Mouse (Mus musculus) left cerebral cortex, postnatal 36 days (tissue): ENCODE results near the gene Il17ra. TPM values are rescaled to one million over a fixed set of nuclear protein-coding genes. Genes with fewer than 3 reads are reported as not detected.

Experiments used
- DNase-seq, 2 experiments: peaks; one replicate each; pipeline ENCODE4 v3.0.0; 2021 to 2022; ENCODE audit warnings: low spot score in 2 of 2, mixed read lengths in 1 of 2
- intact Hi-C: fragments of 180-260 bp; cut with DNase I; formaldehyde crosslinking; loops from one replicate; pipeline ENCODE4 v1.15.1; 2025
- total RNA-seq, 2 experiments: library from RNA; stranded (reverse); gene quantifications; 2 replicates each; pipeline ENCODE4 v1.2.3; 2021

The Il17ra gene
- total RNA-seq, 2 experiments from 2014 or later, result 14.6 to 16.8 TPM

GRCm38 (mm10) chr6:120469268-120469667 is 6.2 kb downstream of the Il17ra start:
- no peak for DNase-seq
- intact Hi-C loops, result no loop called here

DNA sequence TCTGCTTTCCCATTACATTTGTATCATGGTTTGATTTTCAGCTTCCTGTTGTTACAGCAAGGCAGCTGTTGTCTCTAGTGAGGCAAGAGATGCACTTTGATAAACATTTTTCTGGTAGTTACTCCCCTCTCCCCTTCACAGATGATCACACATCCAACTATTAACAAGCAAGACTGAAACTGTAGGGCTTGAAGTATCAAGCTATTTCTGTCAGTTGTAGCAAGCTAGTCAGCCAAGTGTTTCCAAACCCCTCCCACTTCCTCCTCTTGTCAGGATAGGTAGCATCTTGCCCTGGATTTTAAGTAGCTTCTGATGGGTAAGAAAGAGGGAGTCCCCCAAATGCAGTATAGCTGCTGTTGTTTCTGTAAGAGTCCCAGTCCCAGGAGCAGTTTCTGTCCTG is 6.7 kb downstream of the Il17ra start:
- DNase-seq, result no peak
- intact Hi-C loops, result no loop called here

- no peak for DNase-seq
- intact Hi-C loops, result no loop called here
Observed at GRCm38 (mm10) chr6:120470666-120471065, 7.6 kb downstream of the Il17ra start.

DNA sequence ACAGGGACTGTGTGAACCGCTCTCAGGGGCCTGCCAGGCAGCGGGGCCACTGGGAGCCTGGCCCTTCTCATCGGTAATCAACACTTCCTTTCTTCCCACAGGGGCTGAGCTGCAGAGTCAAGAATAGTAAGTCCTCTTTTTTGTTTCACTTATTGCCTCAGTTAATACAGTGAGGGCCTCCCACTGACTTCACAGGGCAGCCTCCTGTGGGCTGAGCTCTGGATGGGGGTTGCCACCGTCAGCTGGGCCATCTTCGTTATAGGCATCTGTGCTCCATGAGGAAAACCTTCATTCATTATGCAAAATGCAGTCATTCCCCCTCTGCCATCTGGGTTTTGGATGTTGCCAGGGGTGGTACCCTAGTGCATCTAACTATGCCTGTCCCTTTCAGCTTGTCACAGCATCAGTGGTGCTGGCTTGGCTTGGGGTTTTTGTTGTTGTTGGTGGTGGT is 9.0 kb downstream of the Il17ra start:
- intact Hi-C loops, result no loop called here
- no peak for DNase-seq

DNA sequence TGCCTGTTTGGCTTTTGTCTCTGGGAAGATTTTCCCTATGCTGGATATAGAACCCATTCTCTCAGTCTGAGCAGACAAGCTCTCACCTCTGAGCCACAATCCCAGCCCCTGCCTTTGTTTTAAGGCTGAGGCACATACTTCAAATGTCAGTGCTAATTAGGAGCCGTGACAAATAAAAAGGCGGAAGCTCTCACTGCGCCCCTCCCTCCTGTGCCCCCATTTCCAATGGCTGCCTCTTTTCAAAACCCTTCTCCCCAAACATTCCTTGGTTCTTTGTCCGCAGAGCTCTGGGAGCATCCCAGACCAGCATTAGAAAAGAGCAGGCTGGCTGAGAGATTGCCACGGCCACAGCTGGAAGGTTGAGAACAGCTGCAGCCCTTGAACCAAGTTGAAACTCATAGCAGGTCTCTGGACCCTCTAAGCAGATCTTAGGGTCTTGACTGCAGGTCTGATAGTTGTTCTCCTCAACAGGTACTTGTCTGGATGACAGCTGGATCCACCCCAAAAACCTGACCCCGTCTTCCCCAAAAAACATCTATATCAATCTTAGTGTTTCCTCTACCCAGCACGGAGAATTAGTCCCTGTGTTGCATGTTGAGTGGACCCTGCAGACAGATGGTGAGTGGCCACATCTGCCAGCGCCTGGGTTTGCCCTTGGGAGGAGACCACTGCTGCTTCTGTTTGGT is 9.6 kb downstream of the Il17ra start:
- intact Hi-C loops, result no loop called here
- DNase-seq, result no peak

GRCm38 (mm10) chr6:120473427-120473826 is 10.4 kb downstream of the Il17ra start:
- intact Hi-C loops, result no loop called here
- DNase-seq, result no peak

DNA sequence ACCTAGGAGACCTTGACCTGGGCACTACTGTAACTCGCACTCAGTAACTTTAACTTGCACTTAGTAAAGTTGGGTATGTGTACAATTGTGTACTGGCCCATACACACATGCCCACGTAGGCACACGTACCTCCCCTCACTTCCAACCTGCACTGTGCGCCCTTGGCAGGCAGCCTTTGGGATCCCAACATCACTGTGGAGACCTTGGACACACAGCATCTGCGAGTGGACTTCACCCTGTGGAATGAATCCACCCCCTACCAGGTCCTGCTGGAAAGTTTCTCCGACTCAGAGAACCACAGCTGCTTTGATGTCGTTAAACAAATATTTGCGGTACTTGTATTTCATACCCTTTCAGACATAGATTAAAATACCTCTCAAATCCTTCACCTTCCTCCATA is 12.2 kb downstream of the Il17ra start:
- DNase-seq, result no peak
- intact Hi-C loops, result no loop called here

DNA sequence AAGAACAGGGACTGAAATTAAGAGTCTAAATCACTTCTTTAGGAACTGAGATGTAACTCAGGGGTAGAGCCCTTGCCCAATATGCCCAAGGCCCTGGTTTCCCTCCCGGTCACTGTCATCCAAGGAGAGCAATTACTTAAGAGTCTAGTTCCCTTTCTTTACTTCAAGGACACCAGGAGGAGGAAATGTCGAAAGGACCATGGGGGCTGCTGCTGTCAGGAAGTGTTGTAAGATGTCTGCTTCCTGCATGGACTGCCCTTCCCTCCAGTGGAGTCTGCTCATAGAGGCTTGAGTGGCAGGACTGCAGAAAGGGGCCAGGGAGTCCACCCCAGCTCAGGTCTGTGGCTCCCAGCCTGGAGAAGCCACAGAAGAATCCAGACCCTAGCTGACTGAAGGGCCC is 16.3 kb downstream of the Il17ra start:
- DNase-seq, result no peak
- intact Hi-C loops, result no loop called here

- DNase-seq, result peak; percentile 67 to 70
- intact Hi-C loops, result loop anchor here (5.0 kb wide), 1 partner anchor 38 kb away; no protein-coding TSS in a partner anchor
Observed at GRCm38 (mm10) chr6:120480361-120480760, 17.3 kb downstream of the Il17ra start.

GRCm38 (mm10) chr6:120481538-120481937 is 18.5 kb downstream of the Il17ra start:
- intact Hi-C loops, result loop anchor here (5.0 kb wide), 1 partner anchor 39 kb away; no protein-coding TSS in a partner anchor
- DNase-seq, result no peak

GRCm38 (mm10) chr6:120482021-120482420 is 19.0 kb downstream of the Il17ra start:
- DNase-seq, result no peak
- intact Hi-C loops, result loop anchor here (5.0 kb wide), 1 partner anchor 40 kb away; no protein-coding TSS in a partner anchor

- no peak for DNase-seq
- intact Hi-C loops, result loop anchor here (5.0 kb wide), 1 partner anchor 40 kb away; no protein-coding TSS in a partner anchor
Observed at GRCm38 (mm10) chr6:120482756-120483155, 19.7 kb downstream of the Il17ra start.

GRCm38 (mm10) chr6:120483211-120483626 is 20.2 kb downstream of the Il17ra start:
- intact Hi-C loops, result loop anchor here (5.0 kb wide), 1 partner anchor 41 kb away; no protein-coding TSS in a partner anchor
- peak; percentile 81 to 86 for DNase-seq

DNA sequence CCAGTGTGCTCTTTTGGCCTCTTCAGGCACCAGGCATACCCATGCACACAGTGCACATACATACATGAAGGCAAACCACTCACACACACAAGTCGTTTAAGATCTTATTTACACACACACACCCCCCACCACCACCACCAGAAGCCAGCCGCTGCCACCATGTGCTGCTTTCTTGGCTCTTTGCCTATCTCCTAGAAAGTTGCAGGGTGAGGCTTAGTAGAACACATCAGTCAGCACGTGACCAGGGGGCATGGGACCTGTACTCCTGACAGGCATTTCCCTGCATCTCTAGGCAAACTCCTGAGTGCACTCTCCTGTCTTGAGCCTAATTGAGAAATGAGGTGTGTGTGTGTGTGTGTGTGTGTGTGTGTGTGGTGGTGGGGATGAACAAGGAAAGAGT is 22.0 kb downstream of the Il17ra start:
- intact Hi-C loops, result no loop called here
- no peak for DNase-seq

- intact Hi-C loops, result no loop called here
- peak in 1 of 2 experiments; percentile 13 for DNase-seq
Observed at GRCm38 (mm10) chr6:120486051-120486510, 23.0 kb downstream of the Il17ra start.

DNA sequence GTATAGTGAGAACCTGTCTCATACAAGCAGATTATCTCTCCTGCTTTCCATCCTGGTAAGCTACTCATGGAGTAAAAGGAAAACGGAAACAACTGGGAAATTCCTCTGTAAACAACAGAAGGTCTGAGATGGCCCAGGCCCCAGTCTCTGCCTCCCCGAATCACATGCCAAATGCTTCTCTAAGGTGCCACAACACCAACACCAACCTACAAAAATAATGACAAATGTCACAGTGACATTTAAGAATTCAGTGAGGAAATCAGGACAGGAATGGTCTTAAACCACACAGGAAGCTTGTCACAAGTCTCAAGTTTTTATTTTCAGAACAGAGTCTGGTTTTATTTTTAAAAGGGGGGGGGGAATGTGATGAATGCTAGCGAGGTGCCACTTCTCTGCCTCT is 25.6 kb downstream of the Il17ra start:
- no peak for DNase-seq
- intact Hi-C loops, result no loop called here

DNA sequence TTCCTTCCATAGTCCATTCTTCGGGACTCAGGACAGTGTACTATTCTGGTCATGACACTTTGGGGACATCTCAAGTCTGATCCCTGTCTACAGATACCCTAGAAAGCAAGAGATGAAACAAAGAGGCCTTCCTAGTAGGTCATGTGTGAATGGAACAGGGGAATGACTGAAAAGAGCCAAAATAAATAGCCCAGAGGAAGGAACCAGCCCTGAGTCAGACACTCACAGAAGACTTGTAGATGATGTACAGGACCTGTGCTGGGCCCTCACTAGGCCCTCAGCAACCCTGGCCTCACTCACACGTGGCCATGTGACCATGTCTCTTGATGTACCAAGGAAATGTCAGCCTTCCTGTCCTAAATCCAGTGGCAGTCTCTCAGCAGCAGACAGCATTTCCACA is 26.4 kb downstream of the Il17ra start:
- intact Hi-C loops, result no loop called here
- DNase-seq, result no peak

- DNase-seq, result no peak
- intact Hi-C loops, result no loop called here
Observed at GRCm38 (mm10) chr6:120491064-120491463, 28.0 kb downstream of the Il17ra start.

DNA sequence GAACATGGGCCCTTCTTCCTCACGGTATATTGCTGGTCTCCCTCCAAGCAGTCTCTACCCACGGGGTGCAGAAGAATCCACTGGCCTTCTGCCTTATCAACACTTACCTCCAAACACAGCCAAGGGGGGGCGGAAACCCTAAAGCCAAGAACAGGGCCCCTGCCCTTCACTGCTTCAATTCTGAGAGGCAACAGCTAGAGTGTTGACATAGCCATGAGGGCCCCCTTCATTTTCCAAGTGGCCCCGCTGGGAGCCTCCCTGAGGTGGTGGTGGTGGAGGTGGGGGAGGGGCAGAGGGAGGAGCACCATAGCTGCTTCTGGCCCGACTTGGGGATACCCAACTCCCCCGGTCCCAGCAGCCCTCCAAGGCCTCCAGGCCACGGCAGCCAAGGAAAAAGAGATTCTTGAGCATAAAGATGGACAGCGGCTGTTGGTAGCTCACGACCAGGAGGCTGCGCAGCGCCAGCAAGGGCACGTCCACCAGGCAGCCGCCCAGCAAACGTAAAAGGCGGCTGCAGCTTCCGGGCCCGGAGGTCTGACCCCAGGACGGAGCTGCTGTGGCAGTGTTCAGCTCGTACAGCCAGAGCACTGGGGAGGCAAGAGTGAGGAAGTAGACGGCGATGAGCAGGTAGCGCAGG is 28.9 kb downstream of the Il17ra start:
- DNase-seq, result no peak
- intact Hi-C loops, result no loop called here

- intact Hi-C loops, result no loop called here
Observed at GRCm38 (mm10) chr6:120492499-120493373, 29.7 kb downstream of the Il17ra start.

More at GRCm38 (mm10) chr6:120492499-120493373, 29.7 kb downstream of the Il17ra start:
- peak in 1 of 2 experiments; percentile 62 for DNase-seq
